In genomic region chr8:113923381-113923780, GRCm38 (mm10) we compare ENCODE assay signal across 12 mouse cellular contexts.
"Had no signal": no experiment of that assay in that cellular context is flagged by ENCODE, and none has a peak within 500 bp of the region (broad histone marks: within the 10 kb centered on the region; RNA-seq: fewer than 3 reads in every experiment).

No protein-coding gene starts in this region.

- DNase-seq: kidney, adult 11 months; kidney, postnatal 36 days; layer of hippocampus, adult 9-11 months; layer of hippocampus, postnatal 36 days; left cerebral cortex, postnatal 4 days; lung, adult 18-20 months; retina, postnatal 1 day; spleen, adult 18-20 months; thymus, postnatal 36 days had no signal

- H3K9ac ChIP-seq: limb, embryonic 13.5 days; liver, embryonic 14.5 days; midbrain, embryonic 13.5 days had no signal

- ATAC-seq: midbrain, embryonic 13.5 days had no signal

- H3K27ac ChIP-seq: limb, embryonic 13.5 days; liver, embryonic 14.5 days; midbrain, embryonic 13.5 days had no signal

- H3K36me3 ChIP-seq: limb, embryonic 13.5 days; midbrain, embryonic 13.5 days had no signal

- H3K4me3 ChIP-seq: limb, embryonic 13.5 days; midbrain, embryonic 13.5 days had no signal

- H3K9me3 ChIP-seq: limb, embryonic 13.5 days; midbrain, embryonic 13.5 days had no signal

- H3K4me2 ChIP-seq: limb, embryonic 13.5 days; midbrain, embryonic 13.5 days had no signal

- H3K4me1 ChIP-seq: limb, embryonic 13.5 days; midbrain, embryonic 13.5 days had no signal

- H3K27me3 ChIP-seq: limb, embryonic 13.5 days; midbrain, embryonic 13.5 days had no signal
